Mouse (Mus musculus) olfactory bulb, adult 2 months (tissue): ENCODE results near the gene Scly. TPM values are rescaled to one million over a fixed set of nuclear protein-coding genes. Genes with fewer than 3 reads are reported as not detected.
A peak's percentile ranks its signal among the peaks of the same experiment; 100 is the strongest.

ENCODE experiments used
- H3K27ac ChIP-seq: fragments of 200-500 bp; 2 replicates; pipeline ENCODE4 v1.5.1; 2012; ENCODE audit warnings: low read depth, low read length; ENCODE audit not compliant: insufficient read depth
- H3K4me1 ChIP-seq: fragments of 200-500 bp; 2 replicates; pipeline ENCODE4 v1.6.1; 2012; ENCODE audit warnings: low read length; ENCODE audit not compliant: control insufficient read depth, insufficient read depth
- H3K4me3 ChIP-seq: fragments of 200-500 bp; 2 replicates; pipeline ENCODE4 v1.5.1; 2012; ENCODE audit warnings: mild to moderate bottlenecking, low read depth, low read length, moderate library complexity; ENCODE audit not compliant: insufficient read depth
- CTCF ChIP-seq: fragments of 200-500 bp; IDR thresholded peaks from 2 replicates; pipeline ENCODE4 v1.5.1; 2012; ENCODE audit warnings: low read depth, mild to moderate bottlenecking, low read length, moderate library complexity; ENCODE audit not compliant: insufficient read depth
- POLR2A ChIP-seq: fragments of 200-500 bp; IDR thresholded peaks from 2 replicates; pipeline ENCODE4 v1.6.1; 2012; ENCODE audit warnings: mild to moderate bottlenecking, low read depth, low read length, moderate library complexity; ENCODE audit not compliant: insufficient read depth
- WGBS: fragments of 180-500 bp; shearing (Covaris S2); methylation state at CpG from one replicate; pipeline ENCODE4 v1.1.7; 2018; 5-methylcytosine and 5-hydroxymethylcytosine counted together
- polyA plus RNA-seq: library from polyadenylated mRNA; stranded (reverse); fragments of >200 nt; gene quantifications from 2 replicates; pipeline ENCODE4 v1.2.4, GENCODE M21; 2012; ENCODE audit warnings: low replicate concordance; ENCODE audit not compliant: missing spikeins, insufficient read depth, insufficient read length

Scly gene
- polyA plus RNA-seq, 1 experiment, result not detected

DNA sequence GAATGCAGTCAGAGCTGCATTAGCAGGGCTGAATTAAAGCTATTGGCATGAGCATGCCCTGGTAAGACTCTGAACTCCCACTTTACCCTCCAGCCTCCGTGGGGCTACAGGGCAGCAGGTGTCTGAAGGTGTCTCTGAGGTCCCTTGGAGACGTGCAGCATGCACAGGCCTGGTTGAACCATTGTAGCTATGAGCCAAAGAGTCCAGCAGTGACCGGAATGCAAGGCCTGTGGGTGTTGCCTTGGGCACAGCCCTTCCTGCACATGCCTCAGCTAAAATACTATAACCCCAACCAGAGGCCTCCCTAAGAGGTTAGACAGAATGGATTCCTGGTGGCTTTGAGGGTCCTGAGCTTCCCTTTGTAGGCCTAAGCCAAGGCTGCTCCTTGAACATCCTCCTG, 53.1 kb downstream of the Scly start:
- WGBS, result 85% methylated on average over 3 of the region's 3 CpGs
- Histone ChIP-seq H3K4me1 (peaks cover 25% of the 10 kb centered on the region), H3K4me3 (no peak overlapping the region), H3K27ac (0 out of 2 replicates have a peak overlapping the region, but pooled peaks have one; percentile 1)
- TF ChIP-seq CTCF (no peak), POLR2A (no peak)

DNA sequence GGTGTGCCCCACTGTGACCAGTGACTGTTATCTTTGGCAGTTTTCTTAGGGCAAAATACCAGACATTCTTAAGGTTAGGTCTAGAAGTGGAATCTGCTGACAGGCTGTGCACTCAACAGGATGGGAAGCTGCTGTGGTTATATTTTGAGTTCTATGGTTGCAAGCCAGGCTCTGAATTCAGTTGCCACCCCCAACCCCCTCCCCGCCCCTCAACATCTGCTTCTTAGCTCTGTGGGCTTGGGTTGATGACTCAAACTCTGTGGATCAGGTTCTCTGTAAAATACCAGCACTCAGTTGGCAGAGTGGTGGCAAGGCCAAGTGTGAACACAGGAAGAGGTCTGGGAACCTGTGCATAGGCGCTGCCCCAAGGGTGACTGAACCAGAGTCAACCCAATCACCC, 54.1 kb downstream of the Scly start:
- Histone ChIP-seq H3K4me1 (peaks cover 30% of the 10 kb centered on the region), H3K27ac (no peak overlapping the region), H3K4me3 (no peak overlapping the region)
- WGBS, result 76% methylated on average over 2 of the region's 2 CpGs
- TF ChIP-seq POLR2A (no peak), CTCF (no peak)

DNA sequence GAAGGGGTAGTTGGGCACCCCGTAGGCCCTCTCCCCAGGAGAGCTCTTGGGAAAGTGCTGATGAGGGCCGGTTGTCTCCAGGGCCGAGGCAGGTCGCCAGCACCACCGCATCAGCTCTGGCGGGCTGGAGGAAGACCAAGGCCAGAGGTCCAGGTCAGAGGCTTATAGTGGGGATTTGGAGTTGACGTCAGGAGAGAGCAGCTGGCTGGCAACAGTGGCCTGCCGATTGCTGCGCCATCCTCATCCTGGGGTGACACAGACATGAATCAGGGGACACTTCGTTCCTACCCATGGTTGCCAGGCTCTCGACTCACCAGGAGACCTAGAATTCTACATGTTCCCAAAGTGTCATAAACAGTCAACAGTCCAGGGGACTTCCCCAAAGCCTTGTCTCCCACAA, 58.0 kb downstream of the Scly start:
- no peak overlapping the region for H3K4me3 ChIP-seq
- 87% methylated on average over 11 of the region's 11 CpGs for WGBS
- peaks cover 17% of the 10 kb centered on the region for H3K4me1 ChIP-seq
- H3K27ac ChIP-seq, result no peak overlapping the region
- TF ChIP-seq POLR2A (no peak), CTCF (no peak)

DNA sequence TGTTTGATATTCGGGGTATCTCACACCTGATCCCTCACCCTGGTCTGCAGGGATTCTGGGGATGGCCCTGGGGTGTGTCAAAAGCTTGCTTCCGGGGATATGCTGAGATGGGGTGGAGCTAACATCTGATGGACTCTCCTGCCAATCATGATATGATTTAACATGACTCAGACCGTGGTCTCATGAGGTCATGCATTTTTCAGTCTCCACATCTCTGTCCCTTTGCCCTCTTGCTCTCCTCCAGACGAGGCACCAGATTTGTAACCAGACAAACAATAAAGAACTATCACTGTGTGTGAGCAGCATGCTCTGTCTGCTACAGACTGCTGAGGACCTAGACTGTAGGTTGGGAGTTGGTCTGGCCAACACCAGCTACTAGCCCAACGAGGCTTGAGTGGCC, 64.0 kb downstream of the Scly start:
- Histone ChIP-seq H3K27ac (no peak overlapping the region), H3K4me3 (no peak overlapping the region), H3K4me1 (peaks cover 12% of the 10 kb centered on the region)
- WGBS, result 79% methylated on average over 5 of the region's 5 CpGs
- TF ChIP-seq POLR2A (no peak), CTCF (no peak)

DNA sequence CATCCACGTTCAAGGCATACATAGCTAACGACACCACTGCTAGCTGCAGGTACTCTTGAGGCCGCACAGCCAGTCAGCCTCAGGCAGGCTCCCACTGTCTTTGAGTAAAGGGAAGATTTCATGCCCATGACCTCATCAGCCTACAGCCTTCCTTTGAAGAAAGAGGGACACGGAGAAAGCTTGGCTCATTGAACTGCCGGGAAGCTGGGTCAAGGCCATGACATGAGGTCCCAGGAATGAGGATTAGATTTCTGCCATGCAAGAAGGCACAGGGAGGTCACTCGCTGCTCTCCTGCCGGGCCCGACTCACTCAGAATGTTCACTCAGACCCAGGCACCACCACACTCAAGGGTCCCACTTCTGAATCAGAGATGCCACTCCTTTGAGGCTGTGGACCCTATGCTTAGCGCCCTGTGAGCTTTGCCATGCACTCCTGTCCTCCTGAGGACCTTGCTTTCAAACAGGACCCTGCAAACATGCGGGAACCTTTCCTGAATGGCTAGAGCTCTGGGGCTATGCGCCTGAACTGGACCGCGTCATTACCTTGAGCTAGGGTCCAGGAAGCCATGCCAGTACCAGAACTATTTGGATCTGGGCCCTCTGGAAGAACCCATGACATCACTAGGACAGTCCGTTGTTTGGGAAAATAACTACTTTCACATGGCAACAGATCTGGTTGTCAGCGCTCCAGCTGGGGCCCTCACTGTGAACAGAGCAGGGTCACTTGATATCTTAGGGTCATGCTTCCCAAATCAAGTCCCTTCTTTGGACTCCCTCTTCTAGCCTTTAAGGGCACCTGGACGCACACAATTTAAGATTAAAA, 66.9 kb downstream of the Scly start:
- WGBS, result 92% methylated on average over 16 of the region's 16 CpGs
- peaks cover 13% of the 10 kb centered on the region for H3K4me1 ChIP-seq
- no peak overlapping the region for H3K27ac ChIP-seq
- H3K4me3 ChIP-seq, result no peak overlapping the region
- TF ChIP-seq CTCF (no peak), POLR2A (no peak)

DNA sequence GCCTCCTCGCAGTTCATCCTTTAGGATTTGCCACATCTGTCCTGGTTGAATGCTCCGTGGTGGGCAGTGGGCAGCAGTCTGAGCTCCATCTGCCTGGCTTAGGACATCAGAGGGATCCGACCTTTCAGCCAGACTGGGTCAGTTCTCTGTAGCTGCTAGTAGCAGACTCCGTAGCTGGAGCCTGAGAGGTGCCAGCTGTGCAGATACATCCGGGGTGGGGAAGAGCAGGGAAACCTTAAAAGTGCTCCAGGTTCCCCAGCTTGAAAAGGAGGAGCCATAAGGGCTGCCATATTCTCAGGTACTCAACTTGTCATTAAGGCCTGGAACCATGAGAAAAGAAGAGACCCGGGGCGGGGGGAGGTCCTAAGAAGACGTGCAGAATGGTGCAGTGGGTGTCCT, 67.7 kb downstream of the Scly start:
- TF ChIP-seq CTCF (no peak; the same call in 1 of the 2 replicates), POLR2A (no peak)

DNA sequence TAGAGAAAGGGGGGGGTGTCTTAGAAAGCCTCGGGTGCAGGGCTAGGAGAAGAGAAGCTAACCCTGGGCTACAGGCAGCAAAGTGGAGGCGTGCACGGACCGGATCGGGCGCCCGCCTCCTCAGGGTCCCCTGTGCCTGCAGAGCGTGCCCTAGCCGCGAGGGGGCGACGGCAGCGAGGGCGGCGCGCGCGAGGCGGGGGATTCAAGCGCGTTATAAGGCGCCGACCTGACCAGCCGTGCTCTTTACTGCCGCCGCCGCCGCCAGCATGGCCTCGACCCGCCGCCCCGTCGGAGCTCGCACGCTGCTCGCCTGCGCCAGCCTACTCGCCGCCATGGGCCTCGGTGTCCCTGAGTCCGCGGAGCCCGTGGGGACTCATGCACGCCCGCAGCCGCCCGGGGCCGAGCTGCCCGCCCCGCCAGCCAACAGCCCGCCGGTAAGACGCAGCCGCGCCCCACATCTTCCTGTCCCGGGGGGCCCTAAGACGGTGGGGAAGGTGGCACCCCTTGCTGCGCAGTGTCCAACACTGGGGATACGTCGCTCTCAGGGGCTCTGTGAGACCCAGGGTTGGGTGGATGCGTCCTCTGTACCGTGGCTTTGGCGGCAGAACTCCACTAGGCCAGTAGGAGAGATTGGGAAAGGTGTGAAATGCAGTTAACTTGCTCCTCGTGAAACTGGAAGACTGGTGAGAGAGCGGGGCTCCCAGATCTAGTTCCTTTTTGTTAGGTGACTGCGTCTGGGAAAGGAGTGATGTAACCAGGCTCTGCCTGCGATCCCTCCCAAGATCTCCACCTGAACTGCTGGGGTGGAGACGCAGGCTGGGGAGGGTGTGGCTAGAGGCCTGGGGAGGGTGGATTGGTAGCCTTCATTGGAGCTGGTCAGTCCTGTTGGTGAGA, 68.3 kb downstream of the Scly start, which contains the start of gene Erfe:
Erfe (plus strand) TSS at position 216 of the 894 bp plus-strand sequence.
- no peak within 1 kb of the TSS for H3K27ac ChIP-seq
- H3K4me1 ChIP-seq, result peaks cover 17% of the 10 kb centered on the region
- peak within 1 kb of the TSS; percentile 35 for H3K4me3 ChIP-seq
- peak; percentile 56 for TF ChIP-seq CTCF
- no peak for TF ChIP-seq POLR2A
- WGBS, result 4% methylated on average over 65 of the region's 68 CpGs

More for the DNA sequence above, 67.7 kb downstream of the Scly start:
- Histone ChIP-seq H3K27ac (no peak overlapping the region), H3K4me1 (peaks cover 17% of the 10 kb centered on the region), H3K4me3 (peak overlapping the region; percentile 35; the same call in 1 of the 2 replicates)
- WGBS, result 38% methylated on average over 8 of the region's 8 CpGs

DNA sequence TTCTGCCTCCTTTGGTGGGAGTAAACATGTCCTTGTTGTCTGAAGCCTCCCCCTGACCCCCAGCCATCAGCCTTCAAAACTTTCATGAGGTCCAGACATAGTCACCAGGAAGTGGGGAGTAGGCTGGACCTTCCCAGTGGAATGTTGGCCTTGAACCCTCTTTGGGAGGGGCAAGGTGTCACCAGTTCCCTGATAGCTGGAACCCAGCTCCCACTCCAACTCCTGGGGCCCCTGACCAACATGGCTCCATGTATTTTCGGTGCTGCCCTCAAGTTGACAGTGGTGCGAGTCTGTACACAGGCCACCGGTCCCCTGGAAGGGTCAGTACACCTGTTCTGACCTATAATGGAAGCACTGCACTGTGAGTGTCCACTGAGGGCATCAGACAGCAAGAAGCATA, 69.2 kb downstream of the Scly start:
- Histone ChIP-seq H3K4me1 (peaks cover 17% of the 10 kb centered on the region), H3K4me3 (no peak overlapping the region), H3K27ac (no peak overlapping the region)
- TF ChIP-seq POLR2A (no peak), CTCF (no peak)
- WGBS, result 94% methylated on average over 3 of the region's 3 CpGs

DNA sequence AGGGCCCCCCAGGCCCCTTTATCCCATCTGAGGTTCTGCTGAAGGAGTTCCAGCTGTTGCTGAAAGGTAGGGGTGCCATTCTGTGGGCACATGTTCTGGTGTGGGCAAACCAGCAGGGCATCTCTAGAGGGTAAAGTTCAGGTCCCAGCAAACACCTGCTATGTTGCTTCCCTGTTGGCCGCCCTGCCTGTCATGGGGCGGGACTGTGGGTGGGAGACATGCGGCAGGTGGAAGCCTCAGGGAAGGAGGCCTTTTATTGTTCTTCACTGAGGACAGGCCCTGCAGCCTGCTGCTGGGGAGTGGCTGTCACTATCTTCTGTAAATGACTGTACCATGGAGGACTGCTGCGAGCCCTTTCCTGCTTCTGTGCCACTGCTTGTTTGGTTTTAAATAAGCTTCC, 71.3 kb downstream of the Scly start:
- peaks cover 17% of the 10 kb centered on the region for H3K4me1 ChIP-seq
- TF ChIP-seq POLR2A (no peak), CTCF (no peak)
- no peak overlapping the region for H3K4me3 ChIP-seq
- H3K27ac ChIP-seq, result no peak overlapping the region
- 62% methylated on average over 4 of the region's 4 CpGs for WGBS

DNA sequence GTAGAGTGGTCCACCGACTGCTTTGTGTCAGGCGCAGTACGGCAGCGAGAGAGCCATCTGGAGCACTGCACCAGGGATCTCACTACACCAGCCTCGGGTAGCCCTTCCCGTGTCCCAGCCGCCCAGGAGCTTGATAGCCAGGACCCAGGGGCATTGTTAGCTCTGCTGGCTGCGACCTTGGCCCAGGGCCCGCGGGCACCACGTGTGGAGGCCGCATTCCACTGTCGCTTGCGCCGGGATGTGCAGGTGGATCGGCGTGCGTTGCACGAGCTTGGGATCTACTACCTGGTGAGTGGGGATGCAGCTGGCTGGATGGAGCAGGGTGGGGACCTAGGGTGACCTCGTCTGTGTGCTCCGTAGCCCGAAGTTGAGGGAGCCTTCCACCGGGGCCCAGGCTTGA, 71.9 kb downstream of the Scly start:
- Histone ChIP-seq H3K27ac (no peak overlapping the region), H3K4me1 (peaks cover 17% of the 10 kb centered on the region), H3K4me3 (no peak overlapping the region)
- WGBS, result 87% methylated on average over 23 of the region's 23 CpGs
- TF ChIP-seq POLR2A, result no peak
- TF ChIP-seq CTCF, result no peak

Other genes with a start within 250 kb of the Scly start
- not detected in 2 replicates for gene Rbm44, start 153.2 kb upstream of the Scly start, polyA plus RNA-seq
- gene Ramp1, start 118.5 kb upstream of the Scly start, polyA plus RNA-seq, result not detected in 2 replicates
- not detected in 2 replicates for gene Ube2f, start 48.0 kb upstream of the Scly start, polyA plus RNA-seq
- gene Espnl, start 23.7 kb downstream of the Scly start, polyA plus RNA-seq, result not detected in 2 replicates
- not detected in 2 replicates for gene Klhl30, start 52.7 kb downstream of the Scly start, polyA plus RNA-seq
- gene Erfe, start 68.1 kb downstream of the Scly start, polyA plus RNA-seq, result not detected in 2 replicates
- not detected in 2 replicates for gene Ilkap, start 100.5 kb downstream of the Scly start, polyA plus RNA-seq
- gene Hes6, start 115.7 kb downstream of the Scly start, polyA plus RNA-seq, result not detected in 2 replicates
- not detected in 2 replicates for gene Per2, start 161.0 kb downstream of the Scly start, polyA plus RNA-seq
- gene Traf3ip1, start 196.3 kb downstream of the Scly start, polyA plus RNA-seq, result not detected in 2 replicates
- not detected in 2 replicates for gene Asb1, start 242.2 kb downstream of the Scly start, polyA plus RNA-seq